Mouse (Mus musculus): Measurements from ENCODE around the gene Asah2.

GRCm38 (mm10) chr19:32032881-32033280 is 75.1 kb downstream of the Asah2 start:
- TF ChIP-seq CTCF (IDR thresholded peaks at IDR 0.05; ENCODE audit: low read depth) (no peak), EP300 (optimal IDR thresholded peaks at IDR 0.05) (no peak)

All from stomach, postnatal 0 days (tissue).